Mouse (Mus musculus) neural tube, embryonic 13.5 days (tissue): ENCODE data around the gene Ddrgk1. TPM values are rescaled to one million over a fixed set of nuclear protein-coding genes. Genes with fewer than 3 reads are reported as not detected.

Source experiments
- ATAC-seq: fragments of 200-750 bp; cut with Nextera tagmentation; 2 replicates; pipeline ENCODE4 v1.8.0; 2017; ENCODE audit warnings: low read depth, mild to moderate bottlenecking, moderate TSS enrichment, moderate library complexity
- H3K27ac ChIP-seq: fragments of 300-500 bp; sonication (generic); replicated peaks from 2 replicates; pipeline ENCODE4 v1.5.1; 2015; ENCODE audit warnings: moderate library complexity, mild to moderate bottlenecking, inconsistent platforms
- H3K27me3 ChIP-seq: fragments of 300-500 bp; sonication (generic); 2 replicates; pipeline ENCODE4 v1.6.1; 2015; ENCODE audit warnings: mild to moderate bottlenecking, inconsistent platforms
- H3K36me3 ChIP-seq: fragments of 300-500 bp; sonication (generic); 2 replicates; pipeline ENCODE4 v1.6.1; 2015; ENCODE audit warnings: mild to moderate bottlenecking, inconsistent platforms
- H3K4me1 ChIP-seq: fragments of 300-500 bp; sonication (generic); replicated peaks from 2 replicates; pipeline ENCODE4 v1.6.1; 2015; ENCODE audit warnings: inconsistent platforms
- H3K4me2 ChIP-seq: fragments of 300-500 bp; sonication (generic); 2 replicates; pipeline ENCODE4 v1.6.1; 2015; ENCODE audit warnings: inconsistent platforms, mild to moderate bottlenecking, moderate library complexity
- H3K4me3 ChIP-seq: fragments of 300-500 bp; sonication (generic); 2 replicates; pipeline ENCODE4 v1.5.1; 2015; ENCODE audit warnings: mild to moderate bottlenecking, inconsistent platforms
- H3K9ac ChIP-seq: fragments of 300-500 bp; sonication (generic); 2 replicates; pipeline ENCODE4 v1.6.1; 2015; ENCODE audit warnings: moderate library complexity, mild to moderate bottlenecking, inconsistent platforms
- H3K9me3 ChIP-seq: fragments of 300-500 bp; sonication (generic); 2 replicates; pipeline ENCODE4 v1.6.1; 2016; ENCODE audit warnings: inconsistent platforms
- WGBS: fragments of 180-500 bp; shearing (Covaris S2); methylation state at CpG from one replicate; pipeline ENCODE4 v1.1.7; 2015; 5-methylcytosine and 5-hydroxymethylcytosine counted together
- polyA plus RNA-seq: library from polyadenylated mRNA; unstranded; fragments of >200 nt; fragmentation: Nextera tagmentation; extraction: Ambion mirVana; gene quantifications from 2 replicates; pipeline ENCODE4 v1.2.1, GENCODE M21; 2015

Gene Ddrgk1
- polyA plus RNA-seq = 64.6 and 72.3 TPM in 2 replicates

GRCm38 (mm10) chr2:130664102-130664701, at the start of gene Ddrgk1:
Gene Ddrgk1, minus strand, starts transcription at chr2:130664659.
- Histone ChIP-seq H3K36me3 (peaks cover 32% of the 10 kb centered on the region), H3K4me3 (peak within 1 kb of the TSS; percentile 60), H3K27ac (peak within 1 kb of the TSS; percentile 99), H3K9me3 (no peaks in the 10 kb centered on the region), H3K4me2 (peak within 1 kb of the TSS; percentile 76), H3K9ac (peak within 1 kb of the TSS; percentile 87), H3K4me1 (peaks cover 39% of the 10 kb centered on the region), H3K27me3 (no peaks in the 10 kb centered on the region)
- under 1% methylated on average over 40 of the region's 40 CpGs for WGBS
- ATAC-seq = peak; percentile 96

- 82% methylated on average over 10 of the region's 10 CpGs for WGBS
- H3K27ac ChIP-seq = no peak overlapping the region
- H3K36me3 ChIP-seq = peaks cover 67% of the 10 kb centered on the region
- no peak for ATAC-seq
- H3K9ac ChIP-seq = no peak overlapping the region
- H3K4me1 ChIP-seq = no peaks in the 10 kb centered on the region
- H3K4me2 ChIP-seq = no peak overlapping the region
- no peak overlapping the region for H3K4me3 ChIP-seq
- no peaks in the 10 kb centered on the region for H3K27me3 ChIP-seq
- no peaks in the 10 kb centered on the region for H3K9me3 ChIP-seq
Observed at GRCm38 (mm10) chr2:130707057-130707456, 42.6 kb upstream of the Ddrgk1 start.

GRCm38 (mm10) chr2:130706602-130707001, 42.1 kb upstream of the Ddrgk1 start:
- no peaks in the 10 kb centered on the region for H3K4me1 ChIP-seq
- H3K9me3 ChIP-seq = no peaks in the 10 kb centered on the region
- 76% methylated on average over 4 of the region's 4 CpGs for WGBS
- H3K36me3 ChIP-seq = peaks cover 62% of the 10 kb centered on the region
- H3K4me2 ChIP-seq = no peak overlapping the region
- H3K27me3 ChIP-seq = no peaks in the 10 kb centered on the region
- no peak for ATAC-seq
- H3K27ac ChIP-seq = no peak overlapping the region
- H3K4me3 ChIP-seq = no peak overlapping the region
- H3K9ac ChIP-seq = no peak overlapping the region

- Histone ChIP-seq H3K27ac (no peak overlapping the region), H3K36me3 (peaks cover 48% of the 10 kb centered on the region), H3K9ac (no peak overlapping the region), H3K9me3 (no peaks in the 10 kb centered on the region), H3K4me2 (no peak overlapping the region), H3K4me3 (no peak overlapping the region), H3K27me3 (no peaks in the 10 kb centered on the region), H3K4me1 (no peaks in the 10 kb centered on the region)
- 74% methylated on average over 6 of the region's 6 CpGs for WGBS
- ATAC-seq = no peak
Observed at GRCm38 (mm10) chr2:130705178-130705577, 40.7 kb upstream of the Ddrgk1 start.

GRCm38 (mm10) chr2:130704040-130705001, 39.9 kb upstream of the Ddrgk1 start:
- ATAC-seq = no peak
- 68% methylated on average over 9 of the region's 9 CpGs for WGBS
- no peak overlapping the region for H3K27ac ChIP-seq

GRCm38 (mm10) chr2:130697821-130698266, 33.4 kb upstream of the Ddrgk1 start:
- H3K36me3 ChIP-seq = no peaks in the 10 kb centered on the region
- H3K9ac ChIP-seq = no peak overlapping the region; the same call in 1 of the 2 replicates
- ATAC-seq = peak; percentile 51; the same call in 1 of the 2 replicates
- H3K27ac ChIP-seq = no peak overlapping the region
- under 1% methylated on average over 14 of the region's 14 CpGs for WGBS
- H3K4me2 ChIP-seq = peak overlapping the region; percentile 95
- peaks cover 20% of the 10 kb centered on the region for H3K4me1 ChIP-seq
- H3K4me3 ChIP-seq = peak overlapping the region; percentile 50
- H3K27me3 ChIP-seq = peaks cover 59% of the 10 kb centered on the region
- no peaks in the 10 kb centered on the region for H3K9me3 ChIP-seq

More at GRCm38 (mm10) chr2:130704040-130705001, 39.9 kb upstream of the Ddrgk1 start:
- Histone ChIP-seq H3K4me3 (no peak overlapping the region), H3K4me2 (no peak overlapping the region), H3K9ac (no peak overlapping the region), H3K9me3 (no peaks in the 10 kb centered on the region), H3K4me1 (no peaks in the 10 kb centered on the region), H3K27me3 (peaks cover 8% of the 10 kb centered on the region; the same call in 1 of the 2 replicates), H3K36me3 (peaks cover 40% of the 10 kb centered on the region)

- H3K4me1 ChIP-seq = peaks cover 20% of the 10 kb centered on the region
- no peaks in the 10 kb centered on the region for H3K36me3 ChIP-seq
- no peak within 1 kb of the TSS for H3K27ac ChIP-seq
- H3K27me3 ChIP-seq = peaks cover 59% of the 10 kb centered on the region
- ATAC-seq = peak; percentile 75
- under 1% methylated on average over 64 of the region's 65 CpGs for WGBS
- H3K9me3 ChIP-seq = no peaks in the 10 kb centered on the region
- peak within 1 kb of the TSS; percentile 95 for H3K4me2 ChIP-seq
- peak within 1 kb of the TSS; percentile 69 for H3K9ac ChIP-seq
- peak within 1 kb of the TSS; percentile 50 for H3K4me3 ChIP-seq
Observed at GRCm38 (mm10) chr2:130697153-130697810, 32.8 kb upstream of the Ddrgk1 start, which contains the start of gene Slc4a11. Gene Slc4a11, minus strand, starts transcription at chr2:130697519.

- ATAC-seq = peak; percentile 26; the same call in 1 of the 2 replicates
- no peak overlapping the region for H3K27ac ChIP-seq
- peak overlapping the region; percentile 95 for H3K4me2 ChIP-seq
- 1% methylated on average over 31 of the region's 31 CpGs for WGBS
- H3K4me1 ChIP-seq = peaks cover 20% of the 10 kb centered on the region
- H3K36me3 ChIP-seq = no peaks in the 10 kb centered on the region
- H3K9me3 ChIP-seq = no peaks in the 10 kb centered on the region
- peak overlapping the region; percentile 50 for H3K4me3 ChIP-seq
- H3K9ac ChIP-seq = peak overlapping the region; percentile 69
- H3K27me3 ChIP-seq = peaks cover 59% of the 10 kb centered on the region
Observed at GRCm38 (mm10) chr2:130696700-130697152, 32.3 kb upstream of the Ddrgk1 start.

- no peak for ATAC-seq
- H3K27ac ChIP-seq = no peak overlapping the region
- H3K4me2 ChIP-seq = no peak overlapping the region
- no peak overlapping the region for H3K4me3 ChIP-seq
- 50% methylated on average over 3 of the region's 3 CpGs for WGBS
- H3K36me3 ChIP-seq = no peaks in the 10 kb centered on the region
- H3K9me3 ChIP-seq = no peaks in the 10 kb centered on the region
- H3K9ac ChIP-seq = no peak overlapping the region
- peaks cover 44% of the 10 kb centered on the region for H3K27me3 ChIP-seq
- peaks cover 20% of the 10 kb centered on the region for H3K4me1 ChIP-seq
Observed at GRCm38 (mm10) chr2:130693563-130693962, 29.1 kb upstream of the Ddrgk1 start.

- WGBS = 79% methylated on average over 2 of the region's 2 CpGs
- Histone ChIP-seq H3K9me3 (no peaks in the 10 kb centered on the region), H3K27me3 (no peaks in the 10 kb centered on the region), H3K9ac (no peak overlapping the region), H3K4me3 (no peak overlapping the region), H3K36me3 (peaks cover 35% of the 10 kb centered on the region), H3K4me1 (no peaks in the 10 kb centered on the region), H3K4me2 (no peak overlapping the region), H3K27ac (no peak overlapping the region)
- ATAC-seq = no peak
Observed at GRCm38 (mm10) chr2:130689011-130689410, 24.6 kb upstream of the Ddrgk1 start.

GRCm38 (mm10) chr2:130685426-130685825, 21.0 kb upstream of the Ddrgk1 start:
- no peaks in the 10 kb centered on the region for H3K9me3 ChIP-seq
- no peaks in the 10 kb centered on the region for H3K4me1 ChIP-seq
- H3K27me3 ChIP-seq = no peaks in the 10 kb centered on the region
- H3K4me3 ChIP-seq = no peak overlapping the region
- H3K27ac ChIP-seq = no peak overlapping the region
- H3K9ac ChIP-seq = no peak overlapping the region
- H3K4me2 ChIP-seq = no peak overlapping the region
- no peak for ATAC-seq
- 84% methylated on average over 9 of the region's 9 CpGs for WGBS
- H3K36me3 ChIP-seq = peaks cover 71% of the 10 kb centered on the region
